Mouse (Mus musculus) cortical plate, adult 2 months (tissue): ENCODE data around the gene Pygo1. TPM values are rescaled to one million over a fixed set of nuclear protein-coding genes. Genes with fewer than 3 reads are reported as not detected.

Experiments used
- H3K27ac ChIP-seq: fragments of 200-500 bp; 2 replicates; pipeline ENCODE4 v1.5.1; 2012; ENCODE audit warnings: low read length, control low read depth, inconsistent platforms; ENCODE audit not compliant: insufficient read depth
- H3K4me1 ChIP-seq: fragments of 200-500 bp; 2 replicates; pipeline ENCODE4 v1.6.1; 2011; ENCODE audit warnings: low read length; ENCODE audit not compliant: control insufficient read depth, insufficient read depth
- H3K4me3 ChIP-seq: fragments of 200-500 bp; 2 replicates; pipeline ENCODE4 v1.5.1; 2011; ENCODE audit warnings: mild to moderate bottlenecking, low read length, control low read depth; ENCODE audit not compliant: insufficient read depth
- CTCF ChIP-seq: fragments of 200-500 bp; IDR thresholded peaks from 2 replicates; pipeline ENCODE4 v1.5.1; 2011; ENCODE audit warnings: mild to moderate bottlenecking, control low read depth, low read length; ENCODE audit not compliant: insufficient read depth; ENCODE audit errors: extremely low read depth
- POLR2A ChIP-seq: fragments of 200-500 bp; IDR thresholded peaks from 2 replicates; pipeline ENCODE4 v1.6.1; 2011; ENCODE audit warnings: mild to moderate bottlenecking, low read length, control low read depth; ENCODE audit not compliant: insufficient read depth; ENCODE audit errors: extremely low read depth
- polyA plus RNA-seq: library from polyadenylated mRNA; depleted of rRNA; stranded (reverse); fragments of >200 nt; gene quantifications from 2 replicates; pipeline ENCODE4 v1.2.3, GENCODE M21; 2012

Pygo1 gene
- polyA plus RNA-seq, 1 experiment = 7.7 TPM

GRCm38 (mm10) chr9:72890499-72891085 is 34.9 kb upstream of the Pygo1 start:
- no peak overlapping the region for H3K27ac ChIP-seq
- no peaks in the 10 kb centered on the region for H3K4me1 ChIP-seq
- TF ChIP-seq CTCF = no peak
- TF ChIP-seq POLR2A = no peak
- H3K4me3 ChIP-seq = no peak overlapping the region

GRCm38 (mm10) chr9:72892761-72893160 is 32.7 kb upstream of the Pygo1 start:
- TF ChIP-seq CTCF (no peak), POLR2A (no peak)
- no peaks in the 10 kb centered on the region for H3K4me1 ChIP-seq
- no peak overlapping the region for H3K4me3 ChIP-seq
- H3K27ac ChIP-seq = no peak overlapping the region

GRCm38 (mm10) chr9:72894796-72895352 is 30.6 kb upstream of the Pygo1 start:
- no peak overlapping the region for H3K27ac ChIP-seq
- no peaks in the 10 kb centered on the region for H3K4me1 ChIP-seq
- H3K4me3 ChIP-seq = no peak overlapping the region
- no peak for TF ChIP-seq CTCF
- no peak for TF ChIP-seq POLR2A

GRCm38 (mm10) chr9:72902057-72902456 is 23.4 kb upstream of the Pygo1 start:
- H3K4me3 ChIP-seq = no peak overlapping the region
- TF ChIP-seq CTCF = no peak
- TF ChIP-seq POLR2A = no peak
- peaks cover 3% of the 10 kb centered on the region for H3K4me1 ChIP-seq
- H3K27ac ChIP-seq = no peak overlapping the region

- TF ChIP-seq POLR2A (no peak), CTCF (no peak)
- no peak overlapping the region for H3K27ac ChIP-seq
- H3K4me3 ChIP-seq = no peak overlapping the region
These were observed 22.8 kb upstream of the Pygo1 start for GRCm38 (mm10) chr9:72902611-72903010.

GRCm38 (mm10) chr9:72906693-72907103 is 18.7 kb upstream of the Pygo1 start:
- Histone ChIP-seq H3K4me3 (no peak overlapping the region), H3K4me1 (peaks cover 3% of the 10 kb centered on the region), H3K27ac (no peak overlapping the region)
- TF ChIP-seq POLR2A (no peak), CTCF (no peak)

More at GRCm38 (mm10) chr9:72902611-72903010, 22.8 kb upstream of the Pygo1 start:
- H3K4me1 ChIP-seq = peaks cover 3% of the 10 kb centered on the region

- TF ChIP-seq CTCF (no peak), POLR2A (no peak)
- H3K4me1 ChIP-seq = no peaks in the 10 kb centered on the region
These were observed 14.1 kb upstream of the Pygo1 start for GRCm38 (mm10) chr9:72911381-72911780.

GRCm38 (mm10) chr9:72913551-72913950 is 11.9 kb upstream of the Pygo1 start:
- H3K4me3 ChIP-seq = no peak overlapping the region
- TF ChIP-seq POLR2A (no peak), CTCF (no peak)
- H3K27ac ChIP-seq = no peak overlapping the region
- H3K4me1 ChIP-seq = no peaks in the 10 kb centered on the region

More at GRCm38 (mm10) chr9:72911381-72911780, 14.1 kb upstream of the Pygo1 start:
- H3K4me3 ChIP-seq = no peak overlapping the region
- H3K27ac ChIP-seq = no peak overlapping the region

- no peaks in the 10 kb centered on the region for H3K4me1 ChIP-seq
- TF ChIP-seq POLR2A (no peak), CTCF (no peak)
- no peak overlapping the region for H3K4me3 ChIP-seq
- H3K27ac ChIP-seq = no peak overlapping the region
These were observed 9.7 kb upstream of the Pygo1 start for GRCm38 (mm10) chr9:72915728-72916127.

GRCm38 (mm10) chr9:72923068-72923467 is 2.4 kb upstream of the Pygo1 start:
- TF ChIP-seq CTCF (no peak), POLR2A (no peak)
- no peak overlapping the region for H3K4me3 ChIP-seq
- H3K4me1 ChIP-seq = no peaks in the 10 kb centered on the region
- H3K27ac ChIP-seq = no peak overlapping the region

GRCm38 (mm10) chr9:72925935-72926258 is 452 bp downstream of the Pygo1 start:
- Histone ChIP-seq H3K4me1 (no peaks in the 10 kb centered on the region), H3K4me3 (peak overlapping the region; percentile 88), H3K27ac (peak overlapping the region; percentile 79)
- TF ChIP-seq POLR2A (no peak), CTCF (no peak)
